Mouse (Mus musculus) kidney, postnatal 4 days (tissue): ENCODE data around the gene Pappa.

Experiments used
- DNase-seq, 2 experiments: peaks; one replicate each; pipeline ENCODE4 v3.0.0; 2021; ENCODE audit warnings: mixed read lengths in 2 of 2

The Pappa gene

GRCm38 (mm10) chr4:65350521-65350920, 226.5 kb downstream of the Pappa start:
- no peak for DNase-seq

- DNase-seq, result no peak
These were observed 230.6 kb downstream of the Pappa start for GRCm38 (mm10) chr4:65354580-65354979.

DNA sequence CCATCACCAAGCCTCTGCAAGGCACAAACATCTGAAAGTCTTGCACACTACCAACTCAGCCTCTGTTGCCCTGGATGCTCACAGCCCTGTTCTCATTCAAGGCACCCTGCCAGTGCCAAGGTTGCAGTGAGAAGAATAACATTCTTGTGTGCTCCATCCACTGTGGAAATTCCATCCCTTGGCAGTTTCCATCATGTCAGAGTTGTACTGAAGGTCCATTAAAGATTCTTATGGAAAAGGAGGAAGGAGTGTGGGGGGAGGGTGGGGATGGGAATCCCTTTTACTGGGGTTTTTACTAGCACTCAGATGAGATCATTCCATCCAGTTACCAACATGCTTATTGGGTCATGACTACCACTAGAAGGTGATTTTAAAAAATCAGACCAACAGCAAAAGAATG, 243.2 kb downstream of the Pappa start:
- no peak for DNase-seq

- no peak for DNase-seq
These were observed 248.8 kb downstream of the Pappa start for GRCm38 (mm10) chr4:65372731-65373130.

DNA sequence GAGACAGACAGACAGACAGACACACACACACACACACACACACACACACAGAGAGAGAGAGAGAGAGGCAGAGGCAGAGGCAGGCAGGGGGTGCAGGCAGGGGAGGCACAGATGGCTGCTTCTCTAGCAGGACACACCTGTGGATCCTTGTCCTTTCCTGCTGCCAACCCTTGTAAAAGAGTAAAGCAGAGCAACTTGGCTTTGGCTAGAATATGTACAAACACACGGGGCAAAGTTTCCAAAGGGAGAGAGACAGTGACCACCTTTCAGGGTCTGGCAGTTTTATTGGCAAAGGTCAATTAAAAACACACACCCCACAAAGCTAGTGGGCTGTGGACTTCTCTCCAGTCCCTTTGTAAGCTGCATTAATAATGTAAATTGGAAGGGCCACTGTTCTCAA, 249.9 kb downstream of the Pappa start:
- no peak for DNase-seq

DNA sequence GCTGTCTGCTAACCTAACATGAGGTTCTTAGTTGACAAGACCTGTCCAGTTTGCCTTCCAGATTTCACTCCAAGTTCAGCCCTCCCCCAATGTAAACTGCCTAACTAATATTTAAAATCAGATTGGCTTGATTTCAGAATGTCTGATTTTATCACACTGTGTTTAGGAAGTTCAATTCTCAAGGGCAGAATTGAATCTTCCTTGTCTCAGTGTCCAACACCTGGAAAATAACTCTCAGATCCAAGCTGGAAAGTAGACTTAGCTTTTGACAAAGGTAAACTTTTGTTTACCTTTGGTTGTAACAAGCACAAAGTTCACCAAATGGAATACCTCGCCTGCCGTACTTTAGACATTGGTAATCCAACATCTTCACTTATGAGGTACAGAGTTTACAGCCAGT, 252.6 kb downstream of the Pappa start:
- DNase-seq, result no peak

- no peak for DNase-seq
These were observed 255.5 kb downstream of the Pappa start for GRCm38 (mm10) chr4:65379461-65379860.

DNA sequence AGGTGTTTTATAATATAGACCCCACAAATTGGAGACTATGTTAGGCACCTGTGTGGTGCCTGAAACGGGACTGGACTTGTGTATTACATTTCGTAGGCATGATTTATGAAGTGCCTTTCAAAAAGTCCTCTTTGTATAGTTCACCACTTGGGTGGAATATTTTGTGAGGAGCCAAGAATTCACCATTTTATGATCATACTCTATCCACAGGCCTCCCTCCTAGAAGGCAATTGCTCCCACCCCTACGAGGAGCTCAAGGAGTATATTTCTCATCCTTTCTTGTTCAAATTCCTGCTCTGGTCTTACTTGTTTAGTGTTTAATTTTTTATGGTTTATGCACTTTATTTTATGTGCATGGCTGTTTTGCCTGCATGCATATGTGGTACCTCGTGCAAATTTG, 259.1 kb downstream of the Pappa start:
- no peak for DNase-seq

GRCm38 (mm10) chr4:65391001-65391400, 267.0 kb downstream of the Pappa start:
- DNase-seq, result peak; percentile 33 to 51

- DNase-seq, result no peak
These were observed 272.8 kb downstream of the Pappa start for GRCm38 (mm10) chr4:65396806-65397205.

- no peak for DNase-seq
These were observed 275.5 kb downstream of the Pappa start for GRCm38 (mm10) chr4:65399457-65399856.

- DNase-seq, result no peak
These were observed 278.3 kb downstream of the Pappa start for GRCm38 (mm10) chr4:65402286-65402685.

- DNase-seq, result peak; percentile 21 to 56
These were observed 279.1 kb downstream of the Pappa start for GRCm38 (mm10) chr4:65402836-65403634.
